Mouse (Mus musculus) C2C12 (cell line): ENCODE results near the gene Ptprh.
"Not testable (repeated sequence)": the region's sequence is repeated elsewhere in the genome, so short reads cannot be mapped to it uniquely, and the experiment has no call there.

Experiments used
- CTCF ChIP-seq: IDR thresholded peaks from one replicate; pipeline ENCODE4 v1.5.1; 2011; ENCODE audit not compliant: control insufficient read depth, insufficient read depth, insufficient read length
- MAX ChIP-seq: IDR thresholded peaks from one replicate; pipeline ENCODE4 v1.6.1; 2011; ENCODE audit warnings: mild to moderate bottlenecking, control low read depth
- MYOG ChIP-seq: IDR thresholded peaks from one replicate; pipeline ENCODE4 v1.6.1; 2011; ENCODE audit not compliant: control insufficient read depth, insufficient read length; ENCODE audit errors: extremely low read depth
- USF1 ChIP-seq: IDR thresholded peaks from one replicate; pipeline ENCODE4 v1.6.1; 2011; ENCODE audit warnings: low read depth, mild to moderate bottlenecking, control low read depth, moderate library complexity

- not testable (repeated sequence) for TF ChIP-seq CTCF, USF1, MAX, MYOG
Observed at GRCm38 (mm10) chr7:4597046-4597445, 6.8 kb downstream of the Ptprh start.
